Mouse (Mus musculus) myocyte (in vitro differentiated cells): Measurements from ENCODE around the gene Sh3tc1. TPM values are rescaled to one million over a fixed set of nuclear protein-coding genes. Genes with fewer than 3 reads are reported as not detected.

Source experiments
- H3K27me3 ChIP-seq: one replicate; pipeline ENCODE4 v1.6.1; 2011; ENCODE audit not compliant: control insufficient read depth, insufficient read depth, insufficient read length
- H3K36me3 ChIP-seq: one replicate; pipeline ENCODE4 v1.6.1; 2011; ENCODE audit not compliant: control insufficient read depth, insufficient read depth
- H3K4me2 ChIP-seq: one replicate; pipeline ENCODE4 v1.6.1; 2011; ENCODE audit warnings: low read depth, control low read depth
- H3K4me3 ChIP-seq: one replicate; pipeline ENCODE4 v1.5.1; 2011; ENCODE audit warnings: mild to moderate bottlenecking, control low read depth, moderate library complexity
- H3K79me2 ChIP-seq: one replicate; pipeline ENCODE4 v1.6.1; 2011; ENCODE audit not compliant: control insufficient read depth, insufficient read depth
- H3ac ChIP-seq: one replicate; pipeline ENCODE4 v1.6.1; 2011; ENCODE audit not compliant: control insufficient read depth, insufficient read length
- CEBPB ChIP-seq: IDR thresholded peaks from 2 replicates; pipeline ENCODE4 v1.6.1; 2011; ENCODE audit warnings: mild to moderate bottlenecking, moderate library complexity; ENCODE audit not compliant: poor library complexity, insufficient read depth, severe bottlenecking
- E2F4 ChIP-seq: IDR thresholded peaks from one replicate; pipeline ENCODE4 v1.6.1; 2011; ENCODE audit warnings: mild to moderate bottlenecking, control low read depth, moderate library complexity; ENCODE audit not compliant: insufficient read depth
- MAX ChIP-seq: IDR thresholded peaks from one replicate; pipeline ENCODE4 v1.6.1; 2011; ENCODE audit warnings: low read depth, mild to moderate bottlenecking, control low read depth
- MYOD1 ChIP-seq, 3 experiments: IDR thresholded peaks; one replicate each; pipeline ENCODE4 v1.6.1; 2011; ENCODE audit warnings: control low read depth in 2 of 3, low read depth in 2 of 3, mild to moderate bottlenecking in 2 of 3, moderate library complexity in 1 of 3; ENCODE audit not compliant: insufficient read length in 2 of 3, control insufficient read depth in 1 of 3
- MYOG ChIP-seq, 3 experiments: IDR thresholded peaks; one replicate each; pipeline ENCODE4 v1.6.1; 2011; ENCODE audit warnings: control low read depth in 2 of 3, low read depth in 2 of 3, mild to moderate bottlenecking in 2 of 3; ENCODE audit not compliant: insufficient read length in 2 of 3, control insufficient read depth in 1 of 3, insufficient read depth in 1 of 3
- POLR2A ChIP-seq: IDR thresholded peaks from one replicate; pipeline ENCODE4 v1.6.1; 2011; ENCODE audit warnings: low read depth, mild to moderate bottlenecking, control low read depth, moderate library complexity; ENCODE audit not compliant: insufficient read length
- POLR2AphosphoS2 ChIP-seq: IDR thresholded peaks from one replicate; pipeline ENCODE4 v1.6.1; 2011; ENCODE audit warnings: low read depth, control low read depth; ENCODE audit not compliant: insufficient read length
- REST ChIP-seq: IDR thresholded peaks from one replicate; pipeline ENCODE4 v1.6.1; 2011; ENCODE audit warnings: mild to moderate bottlenecking, control low read depth, moderate library complexity; ENCODE audit not compliant: insufficient read depth, insufficient read length
- SRF ChIP-seq: IDR thresholded peaks from one replicate; pipeline ENCODE4 v1.6.1; 2011; ENCODE audit warnings: low read depth; ENCODE audit not compliant: control insufficient read depth, insufficient read length
- TCF12 ChIP-seq: IDR thresholded peaks from one replicate; pipeline ENCODE4 v1.6.1; 2011; ENCODE audit warnings: mild to moderate bottlenecking, control low read depth; ENCODE audit not compliant: poor library complexity, insufficient read depth, severe bottlenecking
- TCF3 ChIP-seq: IDR thresholded peaks from one replicate; pipeline ENCODE4 v1.6.1; 2011; ENCODE audit warnings: low read depth, control low read depth; ENCODE audit not compliant: insufficient read length
- USF1 ChIP-seq: IDR thresholded peaks from one replicate; pipeline ENCODE4 v1.6.1; 2011; ENCODE audit warnings: low read depth, mild to moderate bottlenecking, control low read depth, moderate library complexity
- polyA plus RNA-seq: library from polyadenylated mRNA; unstranded; fragments of >200 nt; fragmentation: generic; extraction: Trizol; gene quantifications from one replicate; pipeline ENCODE4 v1.2.1, GENCODE M21; 2012; ENCODE audit warnings: missing spikeins

The Sh3tc1 gene
- polyA plus RNA-seq, 1 experiment: 0.26 TPM

DNA sequence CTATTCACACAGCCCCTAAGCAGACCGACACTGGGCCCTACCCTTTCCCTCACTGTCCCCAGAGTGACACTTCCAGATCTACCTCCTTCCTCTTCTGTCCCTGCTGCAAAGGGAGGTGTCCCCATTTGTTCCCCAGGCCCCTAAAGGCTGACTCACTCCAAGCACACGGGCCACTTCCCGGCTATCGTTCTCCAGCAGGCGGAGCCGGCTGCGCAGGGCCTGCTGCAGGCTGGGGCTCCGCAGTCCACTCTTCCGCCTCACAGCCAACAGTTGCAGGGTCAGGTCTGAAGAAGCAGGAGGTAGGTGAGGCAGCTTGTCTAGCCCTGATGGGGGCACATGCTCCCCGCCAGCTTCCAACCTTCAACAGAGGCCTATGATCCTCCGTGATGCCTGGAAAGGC is 21.0 kb downstream of the Sh3tc1 start:
- Histone ChIP-seq H3K79me2 (no peaks in the 10 kb centered on the region), H3K27me3 (no peaks in the 10 kb centered on the region), H3K4me2 (no peak overlapping the region), H3K36me3 (no peaks in the 10 kb centered on the region), H3ac (no peak overlapping the region), H3K4me3 (no peak overlapping the region)
- TF ChIP-seq MAX (no peak), REST (no peak), SRF (no peak), MYOG (IDR thresholded peaks at IDR 0.05; ENCODE audit: control insufficient read depth in 1 of 3, insufficient read depth in 1 of 3, insufficient read length in 2 of 3, low read depth in 2 of 3) (no peak), TCF3 (no peak), POLR2A (no peak), USF1 (no peak), TCF12 (no peak)

DNA sequence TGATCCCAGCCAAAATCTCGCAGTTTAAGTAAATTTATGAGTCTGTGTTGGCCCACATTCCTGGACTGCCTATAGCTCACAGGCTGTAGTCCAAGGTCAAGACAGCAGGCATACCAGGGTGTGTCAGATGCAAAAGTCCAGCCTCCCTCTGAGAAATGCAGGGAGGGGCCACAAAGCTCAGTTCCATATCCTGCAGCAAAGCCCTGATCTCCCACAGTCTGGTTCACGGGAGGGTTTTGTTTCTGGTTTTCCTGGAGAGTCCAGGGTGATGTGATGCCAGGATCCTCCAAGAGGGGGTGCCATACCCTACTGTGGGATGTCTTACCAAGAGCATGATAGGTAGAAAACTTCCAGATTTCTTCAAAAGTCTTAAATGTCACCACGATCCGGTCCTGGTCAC is 21.8 kb downstream of the Sh3tc1 start:
- no peaks in the 10 kb centered on the region for H3K79me2 ChIP-seq
- no peaks in the 10 kb centered on the region for H3K36me3 ChIP-seq
- no peak for TF ChIP-seq MYOG (IDR thresholded peaks at IDR 0.05; ENCODE audit: control insufficient read depth in 1 of 3, insufficient read depth in 1 of 3, insufficient read length in 2 of 3, low read depth in 2 of 3)
- TF ChIP-seq POLR2A: no peak
- no peak for TF ChIP-seq POLR2AphosphoS2
- no peak for TF ChIP-seq REST
- no peak for TF ChIP-seq MYOD1 (IDR thresholded peaks at IDR 0.05; ENCODE audit: control insufficient read depth in 1 of 3, insufficient read length in 2 of 3, low read depth in 2 of 3)
- TF ChIP-seq E2F4: no peak
- TF ChIP-seq TCF3: no peak
- no peak for TF ChIP-seq TCF12
- no peak for TF ChIP-seq MAX
- TF ChIP-seq USF1: no peak
- TF ChIP-seq CEBPB: no peak
- TF ChIP-seq SRF: no peak
- H3K4me3 ChIP-seq: no peak overlapping the region
- H3ac ChIP-seq: no peak overlapping the region
- peak overlapping the region; percentile 7 for H3K4me2 ChIP-seq
- no peaks in the 10 kb centered on the region for H3K27me3 ChIP-seq

DNA sequence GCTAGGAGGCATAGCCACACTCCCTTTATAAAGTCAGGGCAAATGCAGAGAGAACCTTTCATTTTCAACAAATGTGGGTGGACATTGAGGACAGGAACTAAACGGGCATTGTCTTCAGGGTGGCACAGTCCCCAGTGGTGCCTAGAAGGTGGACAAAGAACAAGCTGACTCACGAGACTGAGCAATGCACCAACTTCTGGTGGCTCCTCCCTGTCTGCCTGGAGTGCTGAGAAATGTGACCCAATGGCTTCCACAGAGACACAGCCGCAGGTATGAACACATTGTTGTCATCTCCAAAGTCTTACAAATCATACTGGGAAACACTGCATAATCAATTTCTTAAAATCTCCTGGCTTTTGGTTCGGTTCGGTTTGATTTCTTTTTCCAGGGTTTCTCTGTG is 22.3 kb downstream of the Sh3tc1 start:
- Histone ChIP-seq H3K27me3 (no peaks in the 10 kb centered on the region), H3K4me2 (peak overlapping the region; percentile 7), H3K36me3 (no peaks in the 10 kb centered on the region), H3K79me2 (no peaks in the 10 kb centered on the region), H3ac (no peak overlapping the region), H3K4me3 (no peak overlapping the region)
- TF ChIP-seq POLR2A: no peak
- no peak for TF ChIP-seq CEBPB
- TF ChIP-seq REST: no peak
- no peak for TF ChIP-seq USF1
- no peak for TF ChIP-seq E2F4
- no peak for TF ChIP-seq SRF
- TF ChIP-seq MAX: no peak
- TF ChIP-seq MYOD1 (IDR thresholded peaks at IDR 0.05; ENCODE audit: control insufficient read depth in 1 of 3, insufficient read length in 2 of 3, low read depth in 2 of 3): no peak
- TF ChIP-seq MYOG (IDR thresholded peaks at IDR 0.05; ENCODE audit: control insufficient read depth in 1 of 3, insufficient read depth in 1 of 3, insufficient read length in 2 of 3, low read depth in 2 of 3): no peak
- TF ChIP-seq TCF12: no peak
- TF ChIP-seq TCF3: no peak
- TF ChIP-seq POLR2AphosphoS2: no peak

DNA sequence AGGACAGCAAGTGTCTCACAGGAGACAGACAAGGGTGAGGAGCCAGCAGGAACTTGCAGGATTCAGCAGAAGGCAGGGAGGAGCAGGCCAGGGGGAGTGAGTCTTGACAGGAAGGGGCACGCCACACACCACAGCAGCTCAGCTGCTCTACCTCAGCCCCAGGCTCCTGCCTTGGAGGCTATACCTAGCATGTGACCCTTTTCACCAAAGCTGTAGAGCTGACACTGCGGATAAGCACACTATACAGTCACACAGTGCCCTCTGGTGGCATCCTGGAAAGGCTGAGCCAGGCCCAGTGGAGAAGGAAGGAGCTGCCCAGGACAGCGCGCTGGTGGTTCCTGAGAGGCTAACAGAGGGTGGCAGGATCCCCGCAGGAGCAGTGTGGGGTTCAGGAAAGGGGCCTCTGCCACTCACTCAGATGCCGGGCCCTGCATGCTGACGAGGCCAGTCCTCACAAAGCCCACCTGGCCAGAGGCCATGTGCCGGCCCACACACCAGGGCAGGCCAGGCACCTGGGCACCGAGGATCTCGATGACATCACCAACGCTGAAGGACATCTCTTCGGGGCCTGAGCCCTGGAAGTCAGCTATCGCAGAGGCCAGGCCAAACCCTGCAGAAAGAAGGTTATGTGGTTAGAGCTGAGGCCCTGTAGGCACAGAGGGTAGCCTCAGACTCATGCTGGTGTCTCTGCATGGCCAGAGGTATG is 26.0 kb downstream of the Sh3tc1 start:
- no peaks in the 10 kb centered on the region for H3K36me3 ChIP-seq
- no peak overlapping the region for H3K4me2 ChIP-seq
- H3K4me3 ChIP-seq: no peak overlapping the region
- no peaks in the 10 kb centered on the region for H3K79me2 ChIP-seq
- peak in 1 of 3 experiments; percentile 75 for TF ChIP-seq MYOG (IDR thresholded peaks at IDR 0.05; ENCODE audit: control insufficient read depth in 1 of 3, insufficient read depth in 1 of 3, insufficient read length in 2 of 3, low read depth in 2 of 3)
- TF ChIP-seq MYOD1 (IDR thresholded peaks at IDR 0.05; ENCODE audit: control insufficient read depth in 1 of 3, insufficient read length in 2 of 3, low read depth in 2 of 3): peak in 1 of 3 experiments; percentile 67
- peak; percentile 58 for TF ChIP-seq USF1
- no peak for TF ChIP-seq MAX
- H3ac ChIP-seq: no peak overlapping the region
- H3K27me3 ChIP-seq: no peaks in the 10 kb centered on the region

DNA sequence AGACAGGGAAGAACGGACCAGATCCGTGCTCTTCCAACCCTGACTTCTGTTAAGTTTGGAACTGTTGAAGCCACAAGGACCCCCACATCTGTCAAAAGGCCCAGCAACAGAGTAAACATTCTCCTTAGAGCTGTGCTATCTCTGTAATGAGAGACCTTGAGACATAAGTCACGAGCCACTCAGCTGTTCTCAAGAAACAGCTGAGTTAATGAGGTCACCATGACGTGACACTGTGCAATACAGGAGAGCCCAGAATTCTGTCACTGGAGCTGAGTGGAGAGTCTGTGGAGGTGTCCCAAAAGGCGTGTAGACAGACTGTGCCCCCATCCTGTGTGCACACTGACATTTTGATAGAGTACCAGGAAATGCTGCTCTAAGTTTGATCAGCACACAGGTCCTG is 27.3 kb downstream of the Sh3tc1 start:
- Histone ChIP-seq H3K79me2 (no peaks in the 10 kb centered on the region), H3ac (no peak overlapping the region), H3K27me3 (no peaks in the 10 kb centered on the region), H3K4me3 (no peak overlapping the region), H3K36me3 (no peaks in the 10 kb centered on the region), H3K4me2 (peak overlapping the region; percentile 3)
- TF ChIP-seq MYOG (IDR thresholded peaks at IDR 0.05; ENCODE audit: control insufficient read depth in 1 of 3, insufficient read depth in 1 of 3, insufficient read length in 2 of 3, low read depth in 2 of 3) (peak in 2 of 3 experiments; percentile 58 to 59), E2F4 (no peak), MAX (no peak), CEBPB (peak; percentile 75; the same call in 1 of the 2 replicates), TCF3 (peak; percentile 56), REST (no peak), MYOD1 (IDR thresholded peaks at IDR 0.05; ENCODE audit: control insufficient read depth in 1 of 3, insufficient read length in 2 of 3, low read depth in 2 of 3) (peak in 2 of 3 experiments; percentile 57 to 81), USF1 (no peak), POLR2A (no peak), POLR2AphosphoS2 (no peak), TCF12 (no peak), SRF (no peak)
